Mouse (Mus musculus): ENCODE results near the gene Mrm1. TPM values are rescaled to one million over a fixed set of nuclear protein-coding genes. Genes with fewer than 3 reads are reported as not detected.
A peak's percentile ranks its signal among the peaks of the same experiment; 100 is the strongest.

The Mrm1 gene
- polyA plus RNA-seq (2012; fragmentation: generic; extraction: Trizol), result 11.4 TPM

DNA sequence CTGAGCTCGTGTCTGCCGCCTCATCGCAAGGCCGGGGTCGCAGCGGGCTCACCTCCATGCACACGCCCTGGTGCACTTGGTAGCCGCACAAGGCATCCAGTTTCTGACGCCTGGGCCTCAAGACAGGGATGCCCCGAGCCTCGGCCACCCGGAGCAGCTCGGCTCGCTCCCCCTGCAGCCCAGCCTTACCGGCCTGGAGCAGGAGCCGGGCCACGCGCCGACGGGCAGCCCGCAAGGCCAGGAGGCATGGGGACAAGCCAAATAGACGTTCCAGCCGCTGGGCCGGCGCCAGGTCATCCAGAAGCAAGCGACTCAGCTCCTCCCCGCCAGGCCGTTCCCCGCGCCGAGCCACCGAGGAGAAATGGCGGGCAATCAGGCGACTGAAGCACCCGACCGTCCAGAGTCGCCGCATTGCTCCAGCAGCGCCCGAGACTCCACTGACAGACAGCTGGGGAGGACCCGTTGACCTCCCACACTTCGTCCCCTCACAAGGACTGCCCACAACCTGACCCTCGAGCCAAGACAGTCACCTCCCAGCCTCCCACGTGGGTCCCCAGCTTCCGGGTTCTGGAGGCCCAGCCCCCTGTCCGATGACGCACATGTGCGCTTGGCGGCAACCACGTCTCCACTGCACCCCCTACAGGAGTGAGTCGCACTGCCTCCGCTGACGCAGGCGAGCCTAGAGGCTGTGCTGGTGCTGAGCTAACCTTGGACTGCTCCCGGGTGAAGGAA, at the start of gene Mrm1:
Mrm1 (minus strand) TSS at position 555 of the 732 bp plus-strand sequence.
- Histone ChIP-seq H3K79me2 (ENCODE audit: control insufficient read depth, insufficient read depth) (no peaks in the 10 kb centered on the region), H3ac (ENCODE audit: control insufficient read depth, insufficient read length) (peak within 1 kb of the TSS; percentile 13), H3K27me3 (ENCODE audit: control insufficient read depth, insufficient read depth, insufficient read length) (no peaks in the 10 kb centered on the region), H3K36me3 (ENCODE audit: control insufficient read depth, insufficient read depth) (no peaks in the 10 kb centered on the region), H3K4me3 (peak within 1 kb of the TSS; percentile 71), H3K4me2 (ENCODE audit: low read depth) (peak within 1 kb of the TSS; percentile 86)
- no peak for TF ChIP-seq REST (IDR thresholded peaks at IDR 0.05; ENCODE audit: insufficient read depth, insufficient read length)
- peak; percentile 59 for TF ChIP-seq E2F4 (IDR thresholded peaks at IDR 0.05; ENCODE audit: insufficient read depth)
- no peak for TF ChIP-seq TCF12 (IDR thresholded peaks at IDR 0.05; ENCODE audit: insufficient read depth, poor library complexity, severe bottlenecking)
- TF ChIP-seq POLR2AphosphoS2 (IDR thresholded peaks at IDR 0.05; ENCODE audit: insufficient read length, low read depth), result peak; percentile 88
- TF ChIP-seq POLR2A (IDR thresholded peaks at IDR 0.05; ENCODE audit: insufficient read length, low read depth), result peak; percentile 69
- TF ChIP-seq MYOG (IDR thresholded peaks at IDR 0.05; ENCODE audit: control insufficient read depth in 1 of 3, insufficient read depth in 1 of 3, insufficient read length in 2 of 3, low read depth in 2 of 3), result peak in 1 of 3 experiments; percentile 61
- peak; percentile 81 for TF ChIP-seq MAX (IDR thresholded peaks at IDR 0.05; ENCODE audit: low read depth)
- TF ChIP-seq TCF3 (IDR thresholded peaks at IDR 0.05; ENCODE audit: insufficient read length, low read depth), result no peak
- peak; percentile 88 for TF ChIP-seq USF1 (IDR thresholded peaks at IDR 0.05; ENCODE audit: low read depth)
- peak in 2 of 3 experiments; percentile 27 to 39 for TF ChIP-seq MYOD1 (IDR thresholded peaks at IDR 0.05; ENCODE audit: control insufficient read depth in 1 of 3, insufficient read length in 2 of 3, low read depth in 2 of 3)
- TF ChIP-seq SRF (IDR thresholded peaks at IDR 0.05; ENCODE audit: control insufficient read depth, insufficient read length, low read depth), result peak; percentile 68
- no peak for TF ChIP-seq CEBPB (IDR thresholded peaks at IDR 0.05; ENCODE audit: insufficient read depth, poor library complexity, severe bottlenecking)

- peak overlapping the region; percentile 88 for H3K4me2 ChIP-seq (ENCODE audit: low read depth)
- H3K4me3 ChIP-seq, result peak overlapping the region; percentile 71
- peaks cover 68% of the 10 kb centered on the region for H3K79me2 ChIP-seq (ENCODE audit: control insufficient read depth, insufficient read depth)
- no peaks in the 10 kb centered on the region for H3K36me3 ChIP-seq (ENCODE audit: control insufficient read depth, insufficient read depth)
- no peaks in the 10 kb centered on the region for H3K27me3 ChIP-seq (ENCODE audit: control insufficient read depth, insufficient read depth, insufficient read length)
- no peak for TF ChIP-seq CEBPB (IDR thresholded peaks at IDR 0.05; ENCODE audit: insufficient read depth, poor library complexity, severe bottlenecking)
- no peak for TF ChIP-seq TCF3 (IDR thresholded peaks at IDR 0.05; ENCODE audit: insufficient read length, low read depth)
- TF ChIP-seq MYOD1 (IDR thresholded peaks at IDR 0.05; ENCODE audit: control insufficient read depth in 1 of 3, insufficient read length in 2 of 3, low read depth in 2 of 3), result no peak
- TF ChIP-seq MAX (IDR thresholded peaks at IDR 0.05; ENCODE audit: low read depth), result no peak
- no peak for TF ChIP-seq E2F4 (IDR thresholded peaks at IDR 0.05; ENCODE audit: insufficient read depth)
- no peak for TF ChIP-seq USF1 (IDR thresholded peaks at IDR 0.05; ENCODE audit: low read depth)
- no peak for TF ChIP-seq POLR2AphosphoS2 (IDR thresholded peaks at IDR 0.05; ENCODE audit: insufficient read length, low read depth)
- TF ChIP-seq SRF (IDR thresholded peaks at IDR 0.05; ENCODE audit: control insufficient read depth, insufficient read length, low read depth), result no peak
- no peak for TF ChIP-seq REST (IDR thresholded peaks at IDR 0.05; ENCODE audit: insufficient read depth, insufficient read length)
- TF ChIP-seq MYOG (IDR thresholded peaks at IDR 0.05; ENCODE audit: control insufficient read depth in 1 of 3, insufficient read depth in 1 of 3, insufficient read length in 2 of 3, low read depth in 2 of 3), result no peak
- TF ChIP-seq POLR2A (IDR thresholded peaks at IDR 0.05; ENCODE audit: insufficient read length, low read depth), result no peak
- H3ac ChIP-seq (ENCODE audit: control insufficient read depth, insufficient read length), result peak overlapping the region; percentile 89
Measured at GRCm38 (mm10) chr11:84868786-84869259, 49.5 kb upstream of the Mrm1 start.

GRCm38 (mm10) chr11:84867586-84867985, 48.3 kb upstream of the Mrm1 start:
- Histone ChIP-seq H3K79me2 (ENCODE audit: control insufficient read depth, insufficient read depth) (peaks cover 80% of the 10 kb centered on the region), H3K36me3 (ENCODE audit: control insufficient read depth, insufficient read depth) (no peaks in the 10 kb centered on the region), H3ac (ENCODE audit: control insufficient read depth, insufficient read length) (no peak overlapping the region), H3K4me2 (ENCODE audit: low read depth) (peak overlapping the region; percentile 88), H3K27me3 (ENCODE audit: control insufficient read depth, insufficient read depth, insufficient read length) (no peaks in the 10 kb centered on the region), H3K4me3 (no peak overlapping the region)
- TF ChIP-seq SRF (IDR thresholded peaks at IDR 0.05; ENCODE audit: control insufficient read depth, insufficient read length, low read depth) (no peak), REST (IDR thresholded peaks at IDR 0.05; ENCODE audit: insufficient read depth, insufficient read length) (no peak), TCF3 (IDR thresholded peaks at IDR 0.05; ENCODE audit: insufficient read length, low read depth) (no peak), TCF12 (IDR thresholded peaks at IDR 0.05; ENCODE audit: insufficient read depth, poor library complexity, severe bottlenecking) (no peak), POLR2A (IDR thresholded peaks at IDR 0.05; ENCODE audit: insufficient read length, low read depth) (no peak), MAX (IDR thresholded peaks at IDR 0.05; ENCODE audit: low read depth) (no peak), POLR2AphosphoS2 (IDR thresholded peaks at IDR 0.05; ENCODE audit: insufficient read length, low read depth) (no peak)

DNA sequence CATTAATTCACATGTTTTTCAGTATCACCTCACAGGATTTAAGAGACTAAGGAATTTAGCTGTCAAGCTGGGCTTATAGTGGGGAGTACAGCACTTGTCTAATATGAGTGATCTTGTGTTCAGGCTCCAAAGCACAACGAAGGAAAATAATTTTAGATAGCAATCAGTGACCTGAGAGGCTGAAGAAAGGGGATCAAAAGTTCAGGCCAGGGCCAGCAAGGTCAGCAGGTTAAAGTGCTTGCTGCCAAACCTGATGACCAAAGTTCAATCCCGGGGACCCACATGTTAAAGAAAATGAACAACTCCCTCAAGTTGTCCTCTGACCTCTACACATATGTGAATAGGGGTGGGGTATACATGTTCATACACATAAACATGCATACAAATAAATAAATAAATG, 46.0 kb upstream of the Mrm1 start:
- peaks cover 13% of the 10 kb centered on the region for H3K36me3 ChIP-seq (ENCODE audit: control insufficient read depth, insufficient read depth)
- H3K4me3 ChIP-seq, result no peak overlapping the region
- no peak for TF ChIP-seq USF1 (IDR thresholded peaks at IDR 0.05; ENCODE audit: low read depth)
- no peak for TF ChIP-seq TCF12 (IDR thresholded peaks at IDR 0.05; ENCODE audit: insufficient read depth, poor library complexity, severe bottlenecking)
- TF ChIP-seq MYOG (IDR thresholded peaks at IDR 0.05; ENCODE audit: control insufficient read depth in 1 of 3, insufficient read depth in 1 of 3, insufficient read length in 2 of 3, low read depth in 2 of 3), result no peak
- no peak for TF ChIP-seq TCF3 (IDR thresholded peaks at IDR 0.05; ENCODE audit: insufficient read length, low read depth)
- TF ChIP-seq E2F4 (IDR thresholded peaks at IDR 0.05; ENCODE audit: insufficient read depth), result no peak
- TF ChIP-seq MAX (IDR thresholded peaks at IDR 0.05; ENCODE audit: low read depth), result no peak
- TF ChIP-seq SRF (IDR thresholded peaks at IDR 0.05; ENCODE audit: control insufficient read depth, insufficient read length, low read depth), result no peak
- TF ChIP-seq MYOD1 (IDR thresholded peaks at IDR 0.05; ENCODE audit: control insufficient read depth in 1 of 3, insufficient read length in 2 of 3, low read depth in 2 of 3), result no peak
- TF ChIP-seq POLR2AphosphoS2 (IDR thresholded peaks at IDR 0.05; ENCODE audit: insufficient read length, low read depth), result no peak
- TF ChIP-seq REST (IDR thresholded peaks at IDR 0.05; ENCODE audit: insufficient read depth, insufficient read length), result no peak
- no peak for TF ChIP-seq CEBPB (IDR thresholded peaks at IDR 0.05; ENCODE audit: insufficient read depth, poor library complexity, severe bottlenecking)
- no peak for TF ChIP-seq POLR2A (IDR thresholded peaks at IDR 0.05; ENCODE audit: insufficient read length, low read depth)
- H3K27me3 ChIP-seq (ENCODE audit: control insufficient read depth, insufficient read depth, insufficient read length), result no peaks in the 10 kb centered on the region
- H3ac ChIP-seq (ENCODE audit: control insufficient read depth, insufficient read length), result no peak overlapping the region
- no peak overlapping the region for H3K4me2 ChIP-seq (ENCODE audit: low read depth)
- H3K79me2 ChIP-seq (ENCODE audit: control insufficient read depth, insufficient read depth), result peaks cover 76% of the 10 kb centered on the region
